Mouse (Mus musculus): ENCODE data around the gene Gorasp1. TPM values are rescaled to one million over a fixed set of nuclear protein-coding genes. Genes with fewer than 3 reads are reported as not detected.

Gene Gorasp1
- total RNA-seq, 1 experiment from 2014 or later, result 1.8 TPM

DNA sequence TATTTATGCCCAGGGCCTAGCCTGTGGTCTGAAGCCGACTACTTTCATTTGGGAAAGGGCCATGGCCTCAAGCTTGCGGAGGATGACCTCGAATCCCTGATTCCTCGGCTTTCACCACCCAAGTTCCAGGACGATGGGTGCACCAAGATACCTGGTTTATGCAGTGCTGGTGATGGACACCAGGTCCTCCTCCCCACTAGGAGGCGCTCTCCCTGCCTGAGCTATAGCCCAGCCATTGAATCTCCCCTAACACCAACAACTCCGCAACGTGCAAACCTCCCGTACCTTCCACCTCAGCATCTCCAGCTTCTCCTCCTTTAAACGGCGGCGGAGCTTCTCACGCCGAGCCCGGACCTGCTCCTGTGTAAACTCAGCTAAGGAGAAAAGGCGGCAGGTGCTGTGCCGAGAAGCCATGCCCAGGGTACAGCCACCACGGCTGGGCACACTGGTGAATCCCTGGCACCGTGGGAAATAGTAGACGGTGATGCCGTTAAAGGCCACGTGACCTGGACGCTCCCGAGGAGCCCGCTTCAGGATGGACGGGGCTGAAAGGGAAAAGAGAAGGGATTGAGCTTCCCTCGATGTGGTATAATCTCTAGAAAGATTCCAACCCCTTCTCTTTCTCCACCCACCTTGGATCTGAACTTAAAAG, 36.6 kb upstream of the Gorasp1 start:
- ATAC-seq (replicated peaks; ENCODE audit: insufficient number of reproducible peaks, low FRiP score, low TSS enrichment, poor library complexity, severe bottlenecking), result no peak

- no peak for ATAC-seq (replicated peaks; ENCODE audit: insufficient number of reproducible peaks, low FRiP score, low TSS enrichment, poor library complexity, severe bottlenecking)
Observed at GRCm38 (mm10) chr9:119973281-119973680, 35.9 kb upstream of the Gorasp1 start.

- no peak for ATAC-seq (replicated peaks; ENCODE audit: insufficient number of reproducible peaks, low FRiP score, low TSS enrichment, poor library complexity, severe bottlenecking)
Observed at GRCm38 (mm10) chr9:119972582-119972981, 35.2 kb upstream of the Gorasp1 start.

DNA sequence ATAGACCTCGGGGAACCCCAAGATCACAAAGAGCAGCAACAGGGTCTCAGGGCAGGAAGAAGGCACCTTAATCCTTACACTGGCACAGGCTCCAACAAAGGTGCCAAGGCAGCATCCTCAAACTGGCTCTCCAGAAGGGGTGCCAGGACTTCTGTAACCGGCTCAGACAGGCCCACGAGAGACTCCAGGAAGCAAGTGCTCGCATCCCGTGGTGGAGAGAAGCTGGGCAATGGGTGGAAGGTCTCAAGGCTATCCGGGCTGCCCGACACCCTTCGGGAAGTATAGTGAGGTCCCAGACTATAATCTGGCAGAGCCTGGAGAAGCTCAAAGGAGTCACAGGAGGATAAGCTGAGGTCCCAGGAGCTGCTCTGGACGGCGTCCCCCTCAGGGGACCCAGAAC, 34.8 kb upstream of the Gorasp1 start:
- ATAC-seq (replicated peaks; ENCODE audit: insufficient number of reproducible peaks, low FRiP score, low TSS enrichment, poor library complexity, severe bottlenecking), result no peak

DNA sequence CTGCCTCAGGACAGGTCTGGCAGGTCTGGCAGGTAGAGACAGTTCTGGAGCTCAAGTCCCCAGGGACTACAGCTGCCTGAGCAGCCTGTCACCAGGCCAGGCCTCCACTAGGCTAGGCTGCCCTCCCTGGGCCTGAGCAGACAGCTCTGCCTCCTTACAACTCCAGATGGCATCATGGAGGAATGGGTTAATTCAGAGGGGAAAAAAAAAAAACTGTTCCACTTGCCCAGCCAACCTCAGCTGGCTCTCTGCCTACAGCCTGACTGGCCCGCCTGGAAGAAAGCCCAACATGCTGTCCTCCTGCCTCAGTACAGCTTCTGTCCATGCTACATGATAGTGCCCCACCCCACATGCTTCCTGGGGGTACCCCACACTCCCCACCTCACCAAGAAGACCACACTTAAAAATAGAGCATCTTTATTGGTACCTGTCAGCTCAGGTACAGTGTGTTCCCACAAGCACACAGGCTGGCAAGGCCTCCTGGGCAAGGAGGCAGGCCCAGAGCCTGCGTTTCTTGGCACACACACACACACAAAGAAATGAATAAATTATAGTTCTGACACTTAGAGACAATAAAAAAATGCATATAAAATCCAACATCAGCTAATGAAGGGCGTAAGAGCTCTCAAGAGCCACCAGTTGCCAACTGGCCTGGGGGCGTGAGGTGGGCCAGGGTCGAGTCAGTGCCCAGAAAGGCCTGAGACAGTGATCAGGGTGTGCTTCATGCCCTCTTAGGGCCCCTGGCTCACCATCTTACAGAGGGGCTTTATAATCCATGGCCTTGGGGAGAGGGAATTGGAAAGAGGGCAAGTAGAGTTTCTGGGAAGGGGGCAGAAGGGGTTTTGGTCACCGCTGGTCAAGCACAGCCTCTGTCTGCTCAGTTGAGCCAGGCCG, 33.6 kb upstream of the Gorasp1 start:
- ATAC-seq (replicated peaks; ENCODE audit: insufficient number of reproducible peaks, low FRiP score, low TSS enrichment, poor library complexity, severe bottlenecking), result no peak

DNA sequence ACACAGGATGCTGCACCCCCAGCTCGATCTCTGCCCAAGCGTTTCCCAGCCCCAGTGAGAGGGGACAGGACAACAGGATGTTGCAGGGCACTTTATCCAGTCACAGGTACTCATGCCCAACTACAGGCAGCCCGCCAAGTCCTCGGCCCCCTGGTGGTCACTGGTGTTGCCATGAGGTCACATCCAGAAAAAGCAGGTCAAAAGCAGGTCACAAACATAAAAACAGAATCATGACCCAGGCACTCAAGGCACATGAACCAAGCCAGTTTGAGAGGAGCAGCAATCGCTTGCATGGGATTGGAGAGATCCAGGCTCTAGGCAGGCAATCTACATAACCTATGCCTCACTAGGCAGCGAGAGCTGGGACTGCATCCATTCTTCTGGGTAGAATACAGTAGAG, 32.9 kb upstream of the Gorasp1 start:
- ATAC-seq (replicated peaks; ENCODE audit: insufficient number of reproducible peaks, low FRiP score, low TSS enrichment, poor library complexity, severe bottlenecking), result no peak

DNA sequence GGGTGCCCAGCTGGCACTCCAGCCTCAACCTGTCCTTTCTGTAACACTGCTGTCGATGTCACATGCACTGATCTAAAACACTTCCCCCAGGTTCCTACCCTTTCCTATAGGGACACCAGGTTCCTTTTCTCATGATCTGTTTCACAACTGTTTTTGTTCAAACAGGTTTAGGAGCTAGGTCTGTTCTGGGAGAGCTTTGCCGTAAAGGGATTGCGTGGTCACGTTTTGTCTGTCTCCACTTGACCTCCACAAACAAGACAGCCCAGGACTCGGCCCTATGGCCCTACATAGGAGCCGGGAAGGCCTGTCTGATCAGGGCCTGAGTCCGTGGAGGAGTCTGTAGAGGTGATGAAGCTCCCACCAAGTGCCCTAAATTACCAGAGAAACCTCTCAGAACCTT, 32.4 kb upstream of the Gorasp1 start:
- ATAC-seq (replicated peaks; ENCODE audit: insufficient number of reproducible peaks, low FRiP score, low TSS enrichment, poor library complexity, severe bottlenecking), result no peak

- no peak for ATAC-seq (replicated peaks; ENCODE audit: insufficient number of reproducible peaks, low FRiP score, low TSS enrichment, poor library complexity, severe bottlenecking)
Observed at GRCm38 (mm10) chr9:119966221-119966910, 29.0 kb upstream of the Gorasp1 start.

DNA sequence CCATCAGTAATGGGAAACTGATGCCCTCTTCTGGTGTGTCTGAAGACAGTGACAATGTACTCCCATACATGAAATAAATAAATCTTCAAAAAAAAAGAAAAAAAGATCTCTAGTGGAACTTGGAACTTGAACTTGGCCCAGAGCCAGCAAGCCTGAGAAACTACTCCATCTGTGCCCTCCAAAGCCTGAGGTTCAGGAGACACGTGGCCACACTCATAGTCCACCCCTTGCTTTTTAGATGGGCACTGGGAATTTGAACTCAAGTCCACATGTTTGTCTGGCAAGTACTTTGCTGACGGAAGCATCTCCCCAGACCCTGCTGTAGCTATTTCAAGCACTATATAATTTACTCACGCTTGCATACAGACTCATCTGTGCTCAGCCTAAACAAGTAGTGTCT, 27.8 kb upstream of the Gorasp1 start:
- ATAC-seq (replicated peaks; ENCODE audit: insufficient number of reproducible peaks, low FRiP score, low TSS enrichment, poor library complexity, severe bottlenecking), result no peak

DNA sequence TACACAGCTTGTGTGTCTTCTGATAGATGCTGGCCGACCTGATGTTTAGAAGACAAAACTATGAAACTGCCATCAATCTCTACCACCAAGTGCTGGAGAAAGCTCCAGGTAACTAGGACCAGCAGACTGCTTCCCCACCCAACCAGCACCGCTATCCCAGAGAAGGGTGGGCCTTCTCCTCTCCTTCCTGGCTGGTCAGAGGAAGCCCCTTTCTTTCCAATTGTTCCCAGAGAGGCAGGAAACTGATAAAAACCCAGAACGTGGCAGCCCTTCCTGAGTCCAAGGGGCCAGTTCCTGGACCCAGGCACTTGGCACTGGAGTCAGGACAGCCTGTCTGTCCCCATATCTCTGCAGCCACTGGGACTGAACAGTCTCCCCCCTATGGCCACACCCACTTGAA, 26.8 kb upstream of the Gorasp1 start:
- no peak for ATAC-seq (replicated peaks; ENCODE audit: insufficient number of reproducible peaks, low FRiP score, low TSS enrichment, poor library complexity, severe bottlenecking)

- peak; percentile 62 for ATAC-seq (replicated peaks; ENCODE audit: insufficient number of reproducible peaks, low FRiP score, low TSS enrichment, poor library complexity, severe bottlenecking)
Observed at GRCm38 (mm10) chr9:119962987-119963667, 25.8 kb upstream of the Gorasp1 start.

GRCm38 (mm10) chr9:119962216-119962615, 24.9 kb upstream of the Gorasp1 start:
- ATAC-seq (replicated peaks; ENCODE audit: insufficient number of reproducible peaks, low FRiP score, low TSS enrichment, poor library complexity, severe bottlenecking), result no peak

GRCm38 (mm10) chr9:119958835-119959234, 21.5 kb upstream of the Gorasp1 start:
- ATAC-seq (replicated peaks; ENCODE audit: insufficient number of reproducible peaks, low FRiP score, low TSS enrichment, poor library complexity, severe bottlenecking), result no peak

- no peak for ATAC-seq (replicated peaks; ENCODE audit: insufficient number of reproducible peaks, low FRiP score, low TSS enrichment, poor library complexity, severe bottlenecking)
Observed at GRCm38 (mm10) chr9:119951388-119951787, 14.0 kb upstream of the Gorasp1 start.

- no peak for ATAC-seq (replicated peaks; ENCODE audit: insufficient number of reproducible peaks, low FRiP score, low TSS enrichment, poor library complexity, severe bottlenecking)
Observed at GRCm38 (mm10) chr9:119950434-119950833, 13.1 kb upstream of the Gorasp1 start.

DNA sequence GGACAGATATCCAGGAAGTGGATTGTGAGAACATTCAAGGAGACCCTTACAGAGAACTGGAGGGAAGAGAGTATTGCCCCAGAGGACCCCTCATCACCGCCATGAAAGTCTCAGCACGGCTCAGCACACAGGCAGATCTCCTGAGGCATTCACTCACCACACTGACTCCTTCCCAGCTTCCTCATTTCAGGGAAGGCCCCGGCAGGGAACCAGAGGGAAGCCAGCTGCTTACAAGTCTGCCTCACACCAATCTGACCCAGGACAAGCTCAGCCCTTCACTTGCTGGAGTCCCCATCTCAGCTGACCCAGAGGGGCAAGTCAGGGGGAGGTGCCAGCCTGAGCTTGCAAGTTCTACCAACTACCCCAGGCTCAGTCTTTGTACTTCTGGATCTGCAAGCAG, 11.4 kb upstream of the Gorasp1 start:
- ATAC-seq (replicated peaks; ENCODE audit: insufficient number of reproducible peaks, low FRiP score, low TSS enrichment, poor library complexity, severe bottlenecking), result 0 out of 2 replicates have a peak, but pooled peaks have one; percentile 44

- ATAC-seq (replicated peaks; ENCODE audit: insufficient number of reproducible peaks, low FRiP score, low TSS enrichment, poor library complexity, severe bottlenecking), result no peak
Observed at GRCm38 (mm10) chr9:119945173-119945900, 8.0 kb upstream of the Gorasp1 start.

DNA sequence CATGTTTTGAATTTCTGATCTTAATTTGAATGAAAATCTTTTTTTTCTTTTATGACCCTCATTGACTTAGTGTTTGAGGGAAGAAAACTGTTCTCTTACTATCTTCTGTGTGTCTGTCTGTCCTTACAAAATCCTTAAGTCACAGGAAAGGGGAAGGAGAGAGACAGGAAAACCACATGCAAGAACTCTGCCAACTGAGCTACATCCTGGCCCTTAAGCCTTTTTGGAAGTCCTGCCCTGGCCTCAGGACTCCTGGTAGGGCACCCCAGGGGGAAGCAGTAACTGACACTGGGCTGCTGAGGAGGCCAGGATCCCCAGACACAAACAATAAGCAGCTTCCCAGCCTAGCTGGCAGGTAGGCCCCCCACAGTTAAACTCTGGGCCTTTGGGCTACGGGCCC, 6.0 kb upstream of the Gorasp1 start:
- ATAC-seq (replicated peaks; ENCODE audit: insufficient number of reproducible peaks, low FRiP score, low TSS enrichment, poor library complexity, severe bottlenecking), result no peak

Measured in monocyte, adult 5-6 weeks (primary cell).